Mouse (Mus musculus): ENCODE data around the gene Ctnnd1. TPM values are rescaled to one million over a fixed set of nuclear protein-coding genes. Genes with fewer than 3 reads are reported as not detected.
A peak's percentile ranks its signal among the peaks of the same experiment; 100 is the strongest.

Ctnnd1 gene
- polyA plus RNA-seq, 1 experiment from 2014 or later, result 57.6 TPM

- Histone ChIP-seq H3K4me1 (replicated peaks) (peaks cover 91% of the 10 kb centered on the region), H3K9me3 (replicated peaks) (no peaks in the 10 kb centered on the region), H3K9ac (no peak overlapping the region), H3K4me3 (0 out of 2 replicates have a peak overlapping the region, but pooled peaks have one; percentile 1), H3K27ac (peak overlapping the region; percentile 97), H3K27me3 (no peaks in the 10 kb centered on the region), H3K4me2 (peak overlapping the region; percentile 42), H3K36me3 (no peaks in the 10 kb centered on the region)
- no peak for ATAC-seq (replicated peaks; ENCODE audit: insufficient number of reproducible peaks, insufficient read depth, low FRiP score, low read depth)
- 29% methylated on average over 5 of the region's 5 CpGs for WGBS
Measured at GRCm38 (mm10) chr2:84638428-84639220, 11.9 kb downstream of the Ctnnd1 start.

GRCm38 (mm10) chr2:84637452-84638165 is 13.0 kb downstream of the Ctnnd1 start:
- peak overlapping the region; percentile 42 for H3K4me2 ChIP-seq
- no peak overlapping the region for H3K9ac ChIP-seq
- H3K36me3 ChIP-seq, result no peaks in the 10 kb centered on the region
- no peaks in the 10 kb centered on the region for H3K27me3 ChIP-seq
- H3K4me1 ChIP-seq (replicated peaks), result peaks cover 89% of the 10 kb centered on the region
- 17% methylated on average over 7 of the region's 7 CpGs for WGBS
- no peaks in the 10 kb centered on the region for H3K9me3 ChIP-seq (replicated peaks)
- peak overlapping the region; percentile 97 for H3K27ac ChIP-seq
- no peak for ATAC-seq (replicated peaks; ENCODE audit: insufficient number of reproducible peaks, insufficient read depth, low FRiP score, low read depth)
- H3K4me3 ChIP-seq, result peak overlapping the region; percentile 1; the same call in 1 of the 2 replicates

- H3K27me3 ChIP-seq, result no peaks in the 10 kb centered on the region
- no peak for ATAC-seq (replicated peaks; ENCODE audit: insufficient number of reproducible peaks, insufficient read depth, low FRiP score, low read depth)
- peak overlapping the region; percentile 17 for H3K4me3 ChIP-seq
- H3K4me1 ChIP-seq (replicated peaks), result peaks cover 91% of the 10 kb centered on the region
- H3K9ac ChIP-seq, result peak overlapping the region; percentile 20; the same call in 1 of the 2 replicates
- H3K27ac ChIP-seq, result peak overlapping the region; percentile 97
- 12% methylated on average over 8 of the region's 8 CpGs for WGBS
- H3K4me2 ChIP-seq, result peak overlapping the region; percentile 53
- no peaks in the 10 kb centered on the region for H3K36me3 ChIP-seq
- H3K9me3 ChIP-seq (replicated peaks), result no peaks in the 10 kb centered on the region
Measured at GRCm38 (mm10) chr2:84636231-84636741, 14.3 kb downstream of the Ctnnd1 start.

GRCm38 (mm10) chr2:84635611-84636010 is 15.0 kb downstream of the Ctnnd1 start:
- Histone ChIP-seq H3K27ac (peak overlapping the region; percentile 97), H3K4me1 (replicated peaks) (peaks cover 86% of the 10 kb centered on the region), H3K9ac (peak overlapping the region; percentile 33), H3K27me3 (no peaks in the 10 kb centered on the region), H3K36me3 (no peaks in the 10 kb centered on the region), H3K4me2 (peak overlapping the region; percentile 53), H3K4me3 (peak overlapping the region; percentile 22), H3K9me3 (replicated peaks) (no peaks in the 10 kb centered on the region)
- 3% methylated on average over 2 of the region's 2 CpGs for WGBS
- ATAC-seq (replicated peaks; ENCODE audit: insufficient number of reproducible peaks, insufficient read depth, low FRiP score, low read depth), result peak; percentile 94

GRCm38 (mm10) chr2:84634934-84635482 is 15.6 kb downstream of the Ctnnd1 start:
- ATAC-seq (replicated peaks; ENCODE audit: insufficient number of reproducible peaks, insufficient read depth, low FRiP score, low read depth), result no peak
- no peaks in the 10 kb centered on the region for H3K9me3 ChIP-seq (replicated peaks)
- H3K4me2 ChIP-seq, result peak overlapping the region; percentile 53
- peak overlapping the region; percentile 33 for H3K9ac ChIP-seq
- peak overlapping the region; percentile 97 for H3K27ac ChIP-seq
- H3K4me3 ChIP-seq, result peak overlapping the region; percentile 22
- H3K4me1 ChIP-seq (replicated peaks), result peaks cover 80% of the 10 kb centered on the region
- 17% methylated on average over 4 of the region's 4 CpGs for WGBS
- no peaks in the 10 kb centered on the region for H3K27me3 ChIP-seq
- H3K36me3 ChIP-seq, result no peaks in the 10 kb centered on the region

GRCm38 (mm10) chr2:84634006-84634405 is 16.6 kb downstream of the Ctnnd1 start:
- Histone ChIP-seq H3K36me3 (no peaks in the 10 kb centered on the region), H3K9me3 (replicated peaks) (no peaks in the 10 kb centered on the region), H3K4me2 (peak overlapping the region; percentile 53), H3K27me3 (no peaks in the 10 kb centered on the region), H3K9ac (peak overlapping the region; percentile 30; the same call in 1 of the 2 replicates), H3K4me1 (replicated peaks) (peaks cover 77% of the 10 kb centered on the region), H3K27ac (peak overlapping the region; percentile 97), H3K4me3 (peak overlapping the region; percentile 3)
- WGBS, result 33% methylated on average over 4 of the region's 4 CpGs
- no peak for ATAC-seq (replicated peaks; ENCODE audit: insufficient number of reproducible peaks, insufficient read depth, low FRiP score, low read depth)

- ATAC-seq (replicated peaks; ENCODE audit: insufficient number of reproducible peaks, insufficient read depth, low FRiP score, low read depth), result peak; percentile 10; the same call in 1 of the 2 replicates
- peaks cover 74% of the 10 kb centered on the region for H3K4me1 ChIP-seq (replicated peaks)
- no peaks in the 10 kb centered on the region for H3K27me3 ChIP-seq
- H3K4me3 ChIP-seq, result peak overlapping the region; percentile 18; the same call in 1 of the 2 replicates
- WGBS, result 1% methylated on average over 3 of the region's 3 CpGs
- peak overlapping the region; percentile 9; the same call in 1 of the 2 replicates for H3K9ac ChIP-seq
- H3K36me3 ChIP-seq, result 0 out of 2 replicates have a peak, but pooled peaks cover 4% of the 10 kb centered on the region
- no peaks in the 10 kb centered on the region for H3K9me3 ChIP-seq (replicated peaks)
- peak overlapping the region; percentile 97 for H3K27ac ChIP-seq
- H3K4me2 ChIP-seq, result peak overlapping the region; percentile 53
Measured at GRCm38 (mm10) chr2:84632999-84633398, 17.6 kb downstream of the Ctnnd1 start.

- Histone ChIP-seq H3K4me3 (no peak overlapping the region), H3K9ac (no peak overlapping the region), H3K27ac (peak overlapping the region; percentile 97), H3K36me3 (0 out of 2 replicates have a peak, but pooled peaks cover 4% of the 10 kb centered on the region), H3K4me2 (no peak overlapping the region), H3K4me1 (replicated peaks) (peaks cover 72% of the 10 kb centered on the region), H3K27me3 (no peaks in the 10 kb centered on the region), H3K9me3 (replicated peaks) (no peaks in the 10 kb centered on the region)
- WGBS, result 81% methylated on average over 1 of the region's 1 CpGs
- no peak for ATAC-seq (replicated peaks; ENCODE audit: insufficient number of reproducible peaks, insufficient read depth, low FRiP score, low read depth)
Measured at GRCm38 (mm10) chr2:84632001-84632400, 18.6 kb downstream of the Ctnnd1 start.

GRCm38 (mm10) chr2:84627036-84627435 is 23.5 kb downstream of the Ctnnd1 start:
- Histone ChIP-seq H3K9me3 (replicated peaks) (no peaks in the 10 kb centered on the region), H3K36me3 (peaks cover 13% of the 10 kb centered on the region; the same call in 1 of the 2 replicates), H3K27me3 (no peaks in the 10 kb centered on the region), H3K9ac (no peak overlapping the region), H3K4me1 (replicated peaks) (peaks cover 60% of the 10 kb centered on the region), H3K4me2 (peak overlapping the region; percentile 6; the same call in 1 of the 2 replicates), H3K27ac (peak overlapping the region; percentile 63), H3K4me3 (no peak overlapping the region)
- WGBS, result 24% methylated on average over 3 of the region's 3 CpGs
- 0 out of 2 replicates have a peak, but pooled peaks have one; percentile 51 for ATAC-seq (replicated peaks; ENCODE audit: insufficient number of reproducible peaks, insufficient read depth, low FRiP score, low read depth)

- no peak overlapping the region for H3K9ac ChIP-seq
- no peak overlapping the region for H3K4me3 ChIP-seq
- WGBS, result 60% methylated on average over 7 of the region's 7 CpGs
- H3K27ac ChIP-seq, result peak overlapping the region; percentile 63
- H3K4me2 ChIP-seq, result 0 out of 2 replicates have a peak overlapping the region, but pooled peaks have one; percentile 6
- no peaks in the 10 kb centered on the region for H3K9me3 ChIP-seq (replicated peaks)
- peaks cover 55% of the 10 kb centered on the region for H3K4me1 ChIP-seq (replicated peaks)
- no peak for ATAC-seq (replicated peaks; ENCODE audit: insufficient number of reproducible peaks, insufficient read depth, low FRiP score, low read depth)
- H3K36me3 ChIP-seq, result peaks cover 16% of the 10 kb centered on the region; the same call in 1 of the 2 replicates
- no peaks in the 10 kb centered on the region for H3K27me3 ChIP-seq
Measured at GRCm38 (mm10) chr2:84626366-84626975, 24.1 kb downstream of the Ctnnd1 start.

All from heart, embryonic 15.5 days (tissue).